Mouse (Mus musculus) liver, embryonic 12.5 days (tissue): ENCODE data around the gene Jmjd7. TPM values are rescaled to one million over a fixed set of nuclear protein-coding genes. Genes with fewer than 3 reads are reported as not detected.

ENCODE experiments used
- ATAC-seq: fragments of 200-750 bp; cut with Nextera tagmentation; 2 replicates; pipeline ENCODE4 v1.8.0; 2017; ENCODE audit warnings: moderate number of reproducible peaks, mild to moderate bottlenecking, moderate library complexity
- H3K27ac ChIP-seq: fragments of 300-500 bp; sonication (generic); 2 replicates; pipeline ENCODE4 v1.5.1; 2016; ENCODE audit warnings: mild to moderate bottlenecking
- H3K27me3 ChIP-seq: fragments of 300-500 bp; sonication (generic); replicated peaks from 2 replicates; pipeline ENCODE4 v1.6.1; 2016; ENCODE audit warnings: mild to moderate bottlenecking, moderate library complexity
- H3K36me3 ChIP-seq: fragments of 300-500 bp; sonication (generic); 2 replicates; pipeline ENCODE4 v1.6.1; 2016; ENCODE audit warnings: mild to moderate bottlenecking, moderate library complexity
- H3K4me1 ChIP-seq: fragments of 300-500 bp; sonication (generic); 2 replicates; pipeline ENCODE4 v1.6.1; 2016
- H3K4me2 ChIP-seq: fragments of 300-500 bp; sonication (generic); 2 replicates; pipeline ENCODE4 v1.6.1; 2016; ENCODE audit warnings: mild to moderate bottlenecking, moderate library complexity
- H3K4me3 ChIP-seq: fragments of 300-500 bp; sonication (generic); 2 replicates; pipeline ENCODE4 v1.5.1; 2016; ENCODE audit warnings: mild to moderate bottlenecking, moderate library complexity
- H3K9ac ChIP-seq: fragments of 300-500 bp; sonication (generic); 2 replicates; pipeline ENCODE4 v1.6.1; 2016; ENCODE audit warnings: mild to moderate bottlenecking, moderate library complexity
- H3K9me3 ChIP-seq: fragments of 300-500 bp; sonication (generic); replicated peaks from 2 replicates; pipeline ENCODE4 v1.6.1; 2016; ENCODE audit warnings: mild to moderate bottlenecking, moderate library complexity
- WGBS: fragments of 180-500 bp; shearing (Covaris S2); methylation state at CpG from one replicate; pipeline ENCODE4 v1.1.7; 2016; ENCODE audit not compliant: insufficient replicate concordance; 5-methylcytosine and 5-hydroxymethylcytosine counted together
- polyA plus RNA-seq: library from polyadenylated mRNA; unstranded; fragments of >200 nt; fragmentation: Nextera tagmentation; extraction: Ambion mirVana; gene quantifications from 2 replicates; pipeline ENCODE4 v1.2.1, GENCODE M21; 2016

The Jmjd7 gene
- polyA plus RNA-seq, 1 experiment from 2014 or later, result 9.7 TPM

- no peaks in the 10 kb centered on the region for H3K9me3 ChIP-seq
- WGBS, result 82% methylated on average over 2 of the region's 2 CpGs
- no peaks in the 10 kb centered on the region for H3K27me3 ChIP-seq
- ATAC-seq, result no peak
- no peak overlapping the region for H3K4me2 ChIP-seq
- no peak overlapping the region for H3K9ac ChIP-seq
- peaks cover 15% of the 10 kb centered on the region; the same call in 1 of the 2 replicates for H3K36me3 ChIP-seq
- peaks cover 46% of the 10 kb centered on the region for H3K4me1 ChIP-seq
- no peak overlapping the region for H3K27ac ChIP-seq
- H3K4me3 ChIP-seq, result no peak overlapping the region
These were observed 13.3 kb upstream of the Jmjd7 start for GRCm38 (mm10) chr2:120013831-120014486.

- 0 out of 2 replicates have a peak overlapping the region, but pooled peaks have one; percentile 25 for H3K27ac ChIP-seq
- H3K36me3 ChIP-seq, result peaks cover 26% of the 10 kb centered on the region
- 47% methylated on average over 4 of the region's 4 CpGs for WGBS
- no peak overlapping the region for H3K9ac ChIP-seq
- H3K4me2 ChIP-seq, result peak overlapping the region; percentile 16; the same call in 1 of the 2 replicates
- peak; percentile 55; the same call in 1 of the 2 replicates for ATAC-seq
- no peaks in the 10 kb centered on the region for H3K27me3 ChIP-seq
- H3K9me3 ChIP-seq, result no peaks in the 10 kb centered on the region
- H3K4me3 ChIP-seq, result no peak overlapping the region
- H3K4me1 ChIP-seq, result peaks cover 56% of the 10 kb centered on the region
These were observed 11.4 kb upstream of the Jmjd7 start for GRCm38 (mm10) chr2:120015882-120016281.

GRCm38 (mm10) chr2:120017599-120017998 lies 9.7 kb upstream of the Jmjd7 start:
- Histone ChIP-seq H3K4me1 (peaks cover 53% of the 10 kb centered on the region), H3K4me2 (no peak overlapping the region), H3K9me3 (no peaks in the 10 kb centered on the region), H3K4me3 (no peak overlapping the region), H3K27me3 (no peaks in the 10 kb centered on the region), H3K27ac (no peak overlapping the region), H3K36me3 (peaks cover 40% of the 10 kb centered on the region), H3K9ac (no peak overlapping the region)
- no peak for ATAC-seq
- WGBS, result 85% methylated on average over 12 of the region's 12 CpGs

GRCm38 (mm10) chr2:120024337-120024736 lies 2.9 kb upstream of the Jmjd7 start:
- Histone ChIP-seq H3K9me3 (no peaks in the 10 kb centered on the region), H3K4me1 (peaks cover 34% of the 10 kb centered on the region), H3K27me3 (no peaks in the 10 kb centered on the region), H3K4me2 (no peak overlapping the region), H3K27ac (no peak overlapping the region), H3K36me3 (peaks cover 37% of the 10 kb centered on the region), H3K4me3 (no peak overlapping the region), H3K9ac (no peak overlapping the region)
- WGBS, result 79% methylated on average over 5 of the region's 5 CpGs
- no peak for ATAC-seq

GRCm38 (mm10) chr2:120027950-120028331 lies 658 bp downstream of the Jmjd7 start:
- 49% methylated on average over 3 of the region's 3 CpGs for WGBS
- Histone ChIP-seq H3K9ac (peak overlapping the region; percentile 87), H3K4me3 (peak overlapping the region; percentile 76), H3K27ac (peak overlapping the region; percentile 85), H3K9me3 (no peaks in the 10 kb centered on the region), H3K36me3 (peaks cover 39% of the 10 kb centered on the region), H3K4me2 (peak overlapping the region; percentile 89), H3K27me3 (no peaks in the 10 kb centered on the region), H3K4me1 (peaks cover 42% of the 10 kb centered on the region)
- ATAC-seq, result no peak

- Histone ChIP-seq H3K4me2 (peak overlapping the region; percentile 12; the same call in 1 of the 2 replicates), H3K27ac (no peak overlapping the region; the same call in 1 of the 2 replicates), H3K36me3 (peaks cover 40% of the 10 kb centered on the region), H3K9me3 (no peaks in the 10 kb centered on the region), H3K4me1 (peaks cover 42% of the 10 kb centered on the region), H3K27me3 (no peaks in the 10 kb centered on the region), H3K4me3 (no peak overlapping the region), H3K9ac (no peak overlapping the region)
- WGBS, result 45% methylated on average over 8 of the region's 8 CpGs
- ATAC-seq, result peak; percentile 55
These were observed 3.1 kb downstream of the Jmjd7 start for GRCm38 (mm10) chr2:120030380-120030779.

GRCm38 (mm10) chr2:120032726-120033467 lies 5.6 kb downstream of the Jmjd7 start, which contains the start of gene Pla2g4b:
Gene Pla2g4b, plus strand, starts transcription at chr2:120033417.
- Histone ChIP-seq H3K4me1 (peaks cover 30% of the 10 kb centered on the region), H3K4me2 (no peak within 1 kb of the TSS)
- ATAC-seq, result no peak

GRCm38 (mm10) chr2:120033726-120034125 lies 6.4 kb downstream of the Jmjd7 start:
- Histone ChIP-seq H3K4me1 (peaks cover 22% of the 10 kb centered on the region), H3K4me3 (no peak overlapping the region), H3K4me2 (no peak overlapping the region), H3K9me3 (no peaks in the 10 kb centered on the region), H3K27ac (no peak overlapping the region), H3K27me3 (no peaks in the 10 kb centered on the region), H3K36me3 (peaks cover 65% of the 10 kb centered on the region), H3K9ac (no peak overlapping the region)
- WGBS, result 73% methylated on average over 5 of the region's 5 CpGs
- no peak for ATAC-seq

More at GRCm38 (mm10) chr2:120032726-120033467, 5.6 kb downstream of the Jmjd7 start, which contains the start of gene Pla2g4b:
- no peaks in the 10 kb centered on the region for H3K9me3 ChIP-seq
- WGBS, result 74% methylated on average over 12 of the region's 12 CpGs
- H3K9ac ChIP-seq, result no peak within 1 kb of the TSS
- H3K27ac ChIP-seq, result no peak within 1 kb of the TSS
- no peak within 1 kb of the TSS for H3K4me3 ChIP-seq
- no peaks in the 10 kb centered on the region for H3K27me3 ChIP-seq
- peaks cover 64% of the 10 kb centered on the region for H3K36me3 ChIP-seq

GRCm38 (mm10) chr2:120037744-120038143 lies 10.5 kb downstream of the Jmjd7 start:
- Histone ChIP-seq H3K4me3 (no peak overlapping the region), H3K4me2 (no peak overlapping the region), H3K9ac (no peak overlapping the region), H3K27me3 (no peaks in the 10 kb centered on the region), H3K4me1 (no peaks in the 10 kb centered on the region), H3K36me3 (peaks cover 76% of the 10 kb centered on the region), H3K27ac (no peak overlapping the region), H3K9me3 (no peaks in the 10 kb centered on the region)
- WGBS, result 70% methylated on average over 9 of the region's 9 CpGs
- no peak for ATAC-seq

GRCm38 (mm10) chr2:120040991-120041390 lies 13.7 kb downstream of the Jmjd7 start:
- 75% methylated on average over 5 of the region's 5 CpGs for WGBS
- Histone ChIP-seq H3K27me3 (peaks cover 3% of the 10 kb centered on the region; the same call in 1 of the 2 replicates), H3K4me2 (no peak overlapping the region), H3K9me3 (no peaks in the 10 kb centered on the region), H3K9ac (no peak overlapping the region), H3K4me3 (no peak overlapping the region), H3K36me3 (peaks cover 56% of the 10 kb centered on the region), H3K27ac (no peak overlapping the region), H3K4me1 (peaks cover 8% of the 10 kb centered on the region; the same call in 1 of the 2 replicates)
- no peak for ATAC-seq

GRCm38 (mm10) chr2:120044101-120044603 lies 16.9 kb downstream of the Jmjd7 start:
- H3K27ac ChIP-seq, result no peak overlapping the region
- no peak overlapping the region for H3K4me2 ChIP-seq
- H3K4me1 ChIP-seq, result peaks cover 8% of the 10 kb centered on the region; the same call in 1 of the 2 replicates
- H3K9me3 ChIP-seq, result no peaks in the 10 kb centered on the region
- no peak overlapping the region for H3K9ac ChIP-seq
- peaks cover 34% of the 10 kb centered on the region for H3K36me3 ChIP-seq
- no peak overlapping the region for H3K4me3 ChIP-seq
- peaks cover 8% of the 10 kb centered on the region; the same call in 1 of the 2 replicates for H3K27me3 ChIP-seq
- WGBS, result 40% methylated on average over 4 of the region's 4 CpGs
- peak; percentile 38; the same call in 1 of the 2 replicates for ATAC-seq

- Histone ChIP-seq H3K9ac (no peak overlapping the region), H3K4me1 (peaks cover 8% of the 10 kb centered on the region; the same call in 1 of the 2 replicates), H3K27ac (no peak overlapping the region), H3K4me3 (no peak overlapping the region), H3K27me3 (peaks cover 8% of the 10 kb centered on the region; the same call in 1 of the 2 replicates), H3K9me3 (no peaks in the 10 kb centered on the region), H3K4me2 (no peak overlapping the region), H3K36me3 (peaks cover 29% of the 10 kb centered on the region)
- WGBS, result 80% methylated on average over 3 of the region's 3 CpGs
- ATAC-seq, result no peak
These were observed 17.4 kb downstream of the Jmjd7 start for GRCm38 (mm10) chr2:120044676-120045075.
